Mouse (Mus musculus): ENCODE results near the gene Cyfip2. TPM values are rescaled to one million over a fixed set of nuclear protein-coding genes. Genes with fewer than 3 reads are reported as not detected.
A peak's percentile ranks its signal among the peaks of the same experiment; 100 is the strongest.

The Cyfip2 gene
- polyA plus RNA-seq, 1 experiment from 2014 or later, result 3.4 TPM

GRCm38 (mm10) chr11:46294390-46294789, 18.3 kb downstream of the Cyfip2 start:
- ATAC-seq (no peak), DNase-seq (ENCODE audit: low spot score) (no peak)
- Histone ChIP-seq H3K9me3 (ENCODE audit: low read length) (no peaks in the 10 kb centered on the region), H3K36me3 (ENCODE audit: insufficient read depth, low read length) (no peaks in the 10 kb centered on the region), H3K4me2 (replicated peaks; ENCODE audit: low read depth, low read length) (no peak overlapping the region), H3K4me3 (ENCODE audit: low read depth, low read length) (no peak overlapping the region), H3K27me3 (replicated peaks; ENCODE audit: insufficient read depth, low read length) (no peaks in the 10 kb centered on the region), H3K4me1 (ENCODE audit: insufficient read depth, low read depth, low read length) (no peaks in the 10 kb centered on the region), H3K27ac (ENCODE audit: low read length) (no peak overlapping the region), H3K9ac (replicated peaks; ENCODE audit: low read depth) (no peak overlapping the region)
- 88% methylated on average over 11 of the region's 11 CpGs for whole genome bisulfite sequencing
- TF ChIP-seq EP300 (IDR thresholded peaks at IDR 0.05) (no peak), CTCF (IDR thresholded peaks at IDR 0.05) (no peak)

- ATAC-seq, result no peak
- no peak for DNase-seq (ENCODE audit: low spot score)
- WGBS, result 81% methylated on average over 5 of the region's 5 CpGs
- no peak overlapping the region for H3K9ac ChIP-seq (replicated peaks; ENCODE audit: low read depth)
- H3K36me3 ChIP-seq (ENCODE audit: insufficient read depth, low read length), result no peaks in the 10 kb centered on the region
- no peak overlapping the region for H3K4me3 ChIP-seq (ENCODE audit: low read depth, low read length)
- no peaks in the 10 kb centered on the region for H3K9me3 ChIP-seq (ENCODE audit: low read length)
- TF ChIP-seq CTCF (IDR thresholded peaks at IDR 0.05), result no peak
- TF ChIP-seq EP300 (IDR thresholded peaks at IDR 0.05), result no peak
- no peaks in the 10 kb centered on the region for H3K4me1 ChIP-seq (ENCODE audit: insufficient read depth, low read depth, low read length)
- H3K27ac ChIP-seq (ENCODE audit: low read length), result no peak overlapping the region
- no peaks in the 10 kb centered on the region for H3K27me3 ChIP-seq (replicated peaks; ENCODE audit: insufficient read depth, low read length)
- H3K4me2 ChIP-seq (replicated peaks; ENCODE audit: low read depth, low read length), result no peak overlapping the region
These were observed 19.2 kb downstream of the Cyfip2 start for GRCm38 (mm10) chr11:46293491-46293890.

GRCm38 (mm10) chr11:46290988-46291405, 21.7 kb downstream of the Cyfip2 start:
- no peak for TF ChIP-seq EP300 (IDR thresholded peaks at IDR 0.05)
- peak; percentile 24; the same call in 1 of the 2 replicates for TF ChIP-seq CTCF (IDR thresholded peaks at IDR 0.05)
- Histone ChIP-seq H3K27ac (ENCODE audit: low read length) (no peak overlapping the region), H3K4me1 (ENCODE audit: insufficient read depth, low read depth, low read length) (no peaks in the 10 kb centered on the region), H3K9ac (replicated peaks; ENCODE audit: low read depth) (no peak overlapping the region), H3K9me3 (ENCODE audit: low read length) (no peaks in the 10 kb centered on the region), H3K4me3 (ENCODE audit: low read depth, low read length) (no peak overlapping the region), H3K36me3 (ENCODE audit: insufficient read depth, low read length) (no peaks in the 10 kb centered on the region), H3K4me2 (replicated peaks; ENCODE audit: low read depth, low read length) (no peak overlapping the region), H3K27me3 (replicated peaks; ENCODE audit: insufficient read depth, low read length) (no peaks in the 10 kb centered on the region)
- 22% methylated on average over 10 of the region's 10 CpGs for WGBS
- peak; percentile 57 for ATAC-seq
- peak; percentile 56 for DNase-seq (ENCODE audit: low spot score)

GRCm38 (mm10) chr11:46289561-46289960, 23.1 kb downstream of the Cyfip2 start:
- Histone ChIP-seq H3K27ac (ENCODE audit: low read length) (no peak overlapping the region), H3K36me3 (ENCODE audit: insufficient read depth, low read length) (no peaks in the 10 kb centered on the region), H3K4me3 (ENCODE audit: low read depth, low read length) (no peak overlapping the region), H3K4me2 (replicated peaks; ENCODE audit: low read depth, low read length) (no peak overlapping the region), H3K4me1 (ENCODE audit: insufficient read depth, low read depth, low read length) (no peaks in the 10 kb centered on the region), H3K27me3 (replicated peaks; ENCODE audit: insufficient read depth, low read length) (no peaks in the 10 kb centered on the region), H3K9me3 (ENCODE audit: low read length) (no peaks in the 10 kb centered on the region), H3K9ac (replicated peaks; ENCODE audit: low read depth) (no peak overlapping the region)
- TF ChIP-seq EP300 (IDR thresholded peaks at IDR 0.05) (no peak), CTCF (IDR thresholded peaks at IDR 0.05) (no peak)
- no peak for DNase-seq (ENCODE audit: low spot score)
- no peak for ATAC-seq
- WGBS, result 88% methylated on average over 9 of the region's 9 CpGs

GRCm38 (mm10) chr11:46289022-46289421, 23.6 kb downstream of the Cyfip2 start:
- no peaks in the 10 kb centered on the region for H3K36me3 ChIP-seq (ENCODE audit: insufficient read depth, low read length)
- H3K27ac ChIP-seq (ENCODE audit: low read length), result no peak overlapping the region
- no peak for ATAC-seq
- H3K4me1 ChIP-seq (ENCODE audit: insufficient read depth, low read depth, low read length), result no peaks in the 10 kb centered on the region
- no peak for TF ChIP-seq EP300 (IDR thresholded peaks at IDR 0.05)
- no peak for TF ChIP-seq CTCF (IDR thresholded peaks at IDR 0.05)
- no peak overlapping the region for H3K9ac ChIP-seq (replicated peaks; ENCODE audit: low read depth)
- no peak overlapping the region for H3K4me3 ChIP-seq (ENCODE audit: low read depth, low read length)
- H3K27me3 ChIP-seq (replicated peaks; ENCODE audit: insufficient read depth, low read length), result no peaks in the 10 kb centered on the region
- no peak overlapping the region for H3K4me2 ChIP-seq (replicated peaks; ENCODE audit: low read depth, low read length)
- DNase-seq (ENCODE audit: low spot score), result no peak
- no peaks in the 10 kb centered on the region for H3K9me3 ChIP-seq (ENCODE audit: low read length)
- WGBS, result 93% methylated on average over 4 of the region's 4 CpGs

GRCm38 (mm10) chr11:46288091-46288490, 24.6 kb downstream of the Cyfip2 start:
- H3K27me3 ChIP-seq (replicated peaks; ENCODE audit: insufficient read depth, low read length), result no peaks in the 10 kb centered on the region
- H3K9ac ChIP-seq (replicated peaks; ENCODE audit: low read depth), result no peak overlapping the region
- WGBS, result 45% methylated on average over 5 of the region's 5 CpGs
- ATAC-seq, result no peak
- H3K4me2 ChIP-seq (replicated peaks; ENCODE audit: low read depth, low read length), result no peak overlapping the region
- no peaks in the 10 kb centered on the region for H3K4me1 ChIP-seq (ENCODE audit: insufficient read depth, low read depth, low read length)
- no peak for TF ChIP-seq CTCF (IDR thresholded peaks at IDR 0.05)
- no peak for TF ChIP-seq EP300 (IDR thresholded peaks at IDR 0.05)
- no peaks in the 10 kb centered on the region for H3K36me3 ChIP-seq (ENCODE audit: insufficient read depth, low read length)
- H3K27ac ChIP-seq (ENCODE audit: low read length), result no peak overlapping the region
- no peak for DNase-seq (ENCODE audit: low spot score)
- no peaks in the 10 kb centered on the region for H3K9me3 ChIP-seq (ENCODE audit: low read length)
- H3K4me3 ChIP-seq (ENCODE audit: low read depth, low read length), result no peak overlapping the region

GRCm38 (mm10) chr11:46286803-46287202, 25.9 kb downstream of the Cyfip2 start:
- H3K27ac ChIP-seq (ENCODE audit: low read length), result no peak overlapping the region
- no peaks in the 10 kb centered on the region for H3K9me3 ChIP-seq (ENCODE audit: low read length)
- TF ChIP-seq EP300 (IDR thresholded peaks at IDR 0.05) (no peak), CTCF (IDR thresholded peaks at IDR 0.05) (no peak)
- no peaks in the 10 kb centered on the region for H3K36me3 ChIP-seq (ENCODE audit: insufficient read depth, low read length)
- no peaks in the 10 kb centered on the region for H3K4me1 ChIP-seq (ENCODE audit: insufficient read depth, low read depth, low read length)
- H3K4me2 ChIP-seq (replicated peaks; ENCODE audit: low read depth, low read length), result no peak overlapping the region
- ATAC-seq, result no peak
- WGBS, result 38% methylated on average over 6 of the region's 6 CpGs
- no peak overlapping the region for H3K4me3 ChIP-seq (ENCODE audit: low read depth, low read length)
- H3K9ac ChIP-seq (replicated peaks; ENCODE audit: low read depth), result no peak overlapping the region
- H3K27me3 ChIP-seq (replicated peaks; ENCODE audit: insufficient read depth, low read length), result no peaks in the 10 kb centered on the region
- DNase-seq (ENCODE audit: low spot score), result no peak
